Mouse (Mus musculus): Measurements from ENCODE around the gene Olfr820. TPM values are rescaled to one million over a fixed set of nuclear protein-coding genes. Genes with fewer than 3 reads are reported as not detected.

Gene Olfr820
- polyA plus RNA-seq (2014; fragmentation: Illumina TruSeq; extraction: RNeasy Lipid Tissue Mini Kit (QIAGEN cat#74804); ENCODE audit: low read depth, low replicate concordance) = not detected

GRCm38 (mm10) chr10:130012321-130012720 lies at the start of gene Olfr820:
TSS of gene Olfr820 (plus strand) at chr10:130012621.

GRCm38 (mm10) chr10:129967166-129967565 lies 45.3 kb upstream of the Olfr820 start, which contains the start of gene Olfr819:
TSS of gene Olfr819 (minus strand) at chr10:129967266.

GRCm38 (mm10) chr10:129976040-129976439 lies 36.4 kb upstream of the Olfr820 start, which contains the start of gene Olfr247:
TSS of gene Olfr247 (minus strand) at chr10:129976140.

GRCm38 (mm10) chr10:129984962-129985361 lies 27.5 kb upstream of the Olfr820 start, which contains the start of gene Gm10310:
TSS of gene Gm10310 (minus strand) at chr10:129985062.

GRCm38 (mm10) chr10:130030048-130030447 lies 17.6 kb downstream of the Olfr820 start, which contains the start of gene Olfr821:
TSS of gene Olfr821 (plus strand) at chr10:130030348.

Other genes with a start within 250 kb of the Olfr820 start
- gene Olfr808, start 247.1 kb upstream of the Olfr820 start, polyA plus RNA-seq (2014; fragmentation: Illumina TruSeq; extraction: RNeasy Lipid Tissue Mini Kit (QIAGEN cat#74804); ENCODE audit: low read depth, low replicate concordance) = not detected
- gene Olfr809, start 238.0 kb upstream of the Olfr820 start, polyA plus RNA-seq (2014; fragmentation: Illumina TruSeq; extraction: RNeasy Lipid Tissue Mini Kit (QIAGEN cat#74804); ENCODE audit: low read depth, low replicate concordance) = not detected
- gene Olfr810, start 217.7 kb upstream of the Olfr820 start, polyA plus RNA-seq (2014; fragmentation: Illumina TruSeq; extraction: RNeasy Lipid Tissue Mini Kit (QIAGEN cat#74804); ENCODE audit: low read depth, low replicate concordance) = not detected
- gene Olfr811, start 208.2 kb upstream of the Olfr820 start, polyA plus RNA-seq (2014; fragmentation: Illumina TruSeq; extraction: RNeasy Lipid Tissue Mini Kit (QIAGEN cat#74804); ENCODE audit: low read depth, low replicate concordance) = not detected
- gene Olfr812, start 166.5 kb upstream of the Olfr820 start, polyA plus RNA-seq (2014; fragmentation: Illumina TruSeq; extraction: RNeasy Lipid Tissue Mini Kit (QIAGEN cat#74804); ENCODE audit: low read depth, low replicate concordance) = not detected
- gene Olfr813, start 157.3 kb upstream of the Olfr820 start, polyA plus RNA-seq (2014; fragmentation: Illumina TruSeq; extraction: RNeasy Lipid Tissue Mini Kit (QIAGEN cat#74804); ENCODE audit: low read depth, low replicate concordance) = not detected
- gene Olfr814, start 132.8 kb upstream of the Olfr820 start, polyA plus RNA-seq (2014; fragmentation: Illumina TruSeq; extraction: RNeasy Lipid Tissue Mini Kit (QIAGEN cat#74804); ENCODE audit: low read depth, low replicate concordance) = not detected
- gene Olfr815, start 106.8 kb upstream of the Olfr820 start, polyA plus RNA-seq (2014; fragmentation: Illumina TruSeq; extraction: RNeasy Lipid Tissue Mini Kit (QIAGEN cat#74804); ENCODE audit: low read depth, low replicate concordance) = not detected
- gene Olfr816, start 97.0 kb upstream of the Olfr820 start, polyA plus RNA-seq (2014; fragmentation: Illumina TruSeq; extraction: RNeasy Lipid Tissue Mini Kit (QIAGEN cat#74804); ENCODE audit: low read depth, low replicate concordance) = not detected
- not detected for gene Olfr818, start 63.5 kb upstream of the Olfr820 start, polyA plus RNA-seq (2014; fragmentation: Illumina TruSeq; extraction: RNeasy Lipid Tissue Mini Kit (QIAGEN cat#74804); ENCODE audit: low read depth, low replicate concordance)
- not detected for gene Olfr819, start 45.4 kb upstream of the Olfr820 start, polyA plus RNA-seq (2014; fragmentation: Illumina TruSeq; extraction: RNeasy Lipid Tissue Mini Kit (QIAGEN cat#74804); ENCODE audit: low read depth, low replicate concordance)
- gene Olfr247, start 36.5 kb upstream of the Olfr820 start, polyA plus RNA-seq (2014; fragmentation: Illumina TruSeq; extraction: RNeasy Lipid Tissue Mini Kit (QIAGEN cat#74804); ENCODE audit: low read depth, low replicate concordance) = not detected
- gene Gm10310, start 27.6 kb upstream of the Olfr820 start, polyA plus RNA-seq (2014; fragmentation: Illumina TruSeq; extraction: RNeasy Lipid Tissue Mini Kit (QIAGEN cat#74804); ENCODE audit: low read depth, low replicate concordance) = not detected
- not detected for gene Olfr821, start 17.7 kb downstream of the Olfr820 start, polyA plus RNA-seq (2014; fragmentation: Illumina TruSeq; extraction: RNeasy Lipid Tissue Mini Kit (QIAGEN cat#74804); ENCODE audit: low read depth, low replicate concordance)
- gene Olfr822, start 58.6 kb downstream of the Olfr820 start, polyA plus RNA-seq (2014; fragmentation: Illumina TruSeq; extraction: RNeasy Lipid Tissue Mini Kit (QIAGEN cat#74804); ENCODE audit: low read depth, low replicate concordance) = not detected
- not detected for gene Olfr823, start 102.8 kb downstream of the Olfr820 start, polyA plus RNA-seq (2014; fragmentation: Illumina TruSeq; extraction: RNeasy Lipid Tissue Mini Kit (QIAGEN cat#74804); ENCODE audit: low read depth, low replicate concordance)
- not detected for gene Olfr824, start 117.4 kb downstream of the Olfr820 start, polyA plus RNA-seq (2014; fragmentation: Illumina TruSeq; extraction: RNeasy Lipid Tissue Mini Kit (QIAGEN cat#74804); ENCODE audit: low read depth, low replicate concordance)
- gene Olfr825, start 154.1 kb downstream of the Olfr820 start, polyA plus RNA-seq (2014; fragmentation: Illumina TruSeq; extraction: RNeasy Lipid Tissue Mini Kit (QIAGEN cat#74804); ENCODE audit: low read depth, low replicate concordance) = not detected
- not detected for gene Olfr826, start 171.6 kb downstream of the Olfr820 start, polyA plus RNA-seq (2014; fragmentation: Illumina TruSeq; extraction: RNeasy Lipid Tissue Mini Kit (QIAGEN cat#74804); ENCODE audit: low read depth, low replicate concordance)
- gene Olfr827, start 201.8 kb downstream of the Olfr820 start, polyA plus RNA-seq (2014; fragmentation: Illumina TruSeq; extraction: RNeasy Lipid Tissue Mini Kit (QIAGEN cat#74804); ENCODE audit: low read depth, low replicate concordance) = not detected